19 mouse cellular contexts compared by ENCODE assay signal in genomic region chr17:94673515-94674317, GRCm38 (mm10).
A peak's percentile ranks its signal among the peaks of the same experiment; 100 is the strongest.
DNase-seq lines count a peak whose midpoint lies in the region; ATAC-seq lines count a peak whose summit lies in the region.
"Had no signal": no experiment of that assay in that cellular context is flagged by ENCODE, and none has a peak within 500 bp of the region (broad histone marks: within the 10 kb centered on the region; RNA-seq: fewer than 3 reads in every experiment).

No protein-coding gene starts in this region.

- ATAC-seq in neural tube, embryonic 12.5 days (ENCODE audit: low FRiP score, low read depth) = 0 out of 2 replicates have a peak, but pooled peaks have one; percentile 66
- ATAC-seq in hindbrain, embryonic 14.5 days (ENCODE audit: low FRiP score) = peak; percentile 91
- peak; percentile 84 for ATAC-seq in midbrain, embryonic 13.5 days
- ATAC-seq in neural tube, embryonic 15.5 days (ENCODE audit: low FRiP score) = peak; percentile 92
- ATAC-seq: liver, embryonic 12.5 days had no signal

- WGBS in neural tube, embryonic 12.5 days = 86% methylated on average over 6 of the region's 6 CpGs
- 83% methylated on average over 6 of the region's 6 CpGs for WGBS in hindbrain, embryonic 14.5 days
- WGBS in midbrain, embryonic 13.5 days = 89% methylated on average over 6 of the region's 6 CpGs
- 71% methylated on average over 6 of the region's 6 CpGs for WGBS in neural tube, embryonic 15.5 days

- no peak overlapping the region for H3K27ac ChIP-seq in neural tube, embryonic 12.5 days
- H3K27ac ChIP-seq in hindbrain, embryonic 14.5 days = 0 out of 2 replicates have a peak overlapping the region, but pooled peaks have one; percentile 43
- H3K27ac ChIP-seq in midbrain, embryonic 13.5 days = no peak overlapping the region
- 0 out of 2 replicates have a peak overlapping the region, but pooled peaks have one; percentile 30 for H3K27ac ChIP-seq in neural tube, embryonic 15.5 days (replicated peaks)
- H3K27ac ChIP-seq: heart, embryonic 10.5 days; kidney, postnatal 0 days; limb, embryonic 12.5 days; liver, embryonic 12.5 days had no signal

- DNase-seq in neural tube, embryonic 10.5 days (ENCODE audit: extremely low spot score, low spot score) = no peak
- DNase-seq in hindbrain, embryonic 14.5 days (ENCODE audit: low spot score) = peak; percentile 26
- no peak for DNase-seq in testis, postnatal 10 days (ENCODE audit: low spot score)
- no peak for DNase-seq in right cerebral cortex, postnatal 36 days (ENCODE audit: low spot score in 2 of 2)
- DNase-seq in adrenal gland, postnatal 10 days = no peak
- DNase-seq: adrenal gland, adult 2 months; cerebellum, adult 11 months; cerebellum, postnatal 10 days; kidney, adult 18-20 months; lung, adult 2 months; thymus, postnatal 36 days had no signal

- no peaks in the 10 kb centered on the region for H3K9me3 ChIP-seq in neural tube, embryonic 12.5 days
- H3K9me3 ChIP-seq in hindbrain, embryonic 14.5 days (ENCODE audit: control insufficient read depth, low read length) = no peaks in the 10 kb centered on the region
- no peaks in the 10 kb centered on the region for H3K9me3 ChIP-seq in midbrain, embryonic 13.5 days
- no peaks in the 10 kb centered on the region for H3K9me3 ChIP-seq in neural tube, embryonic 15.5 days (replicated peaks)
- H3K9me3 ChIP-seq: heart, embryonic 10.5 days; limb, embryonic 12.5 days; liver, embryonic 12.5 days; megakaryocyte, embryonic 14.5 days had no signal

- no peak overlapping the region for H3K4me2 ChIP-seq in neural tube, embryonic 12.5 days (replicated peaks)
- no peak overlapping the region for H3K4me2 ChIP-seq in hindbrain, embryonic 14.5 days (replicated peaks)
- no peak overlapping the region for H3K4me2 ChIP-seq in midbrain, embryonic 13.5 days (replicated peaks)
- H3K4me2 ChIP-seq in neural tube, embryonic 15.5 days = no peak overlapping the region
- H3K4me2 ChIP-seq: limb, embryonic 12.5 days; liver, embryonic 12.5 days had no signal

- H3K4me1 ChIP-seq in neural tube, embryonic 12.5 days = no peaks in the 10 kb centered on the region
- H3K4me1 ChIP-seq in hindbrain, embryonic 14.5 days (replicated peaks; ENCODE audit: control insufficient read depth, insufficient read depth, low read length) = no peaks in the 10 kb centered on the region
- H3K4me1 ChIP-seq in midbrain, embryonic 13.5 days (replicated peaks) = no peaks in the 10 kb centered on the region
- 0 out of 2 replicates have a peak, but pooled peaks cover 5% of the 10 kb centered on the region for H3K4me1 ChIP-seq in neural tube, embryonic 15.5 days
- H3K4me1 ChIP-seq: heart, embryonic 10.5 days; limb, embryonic 12.5 days; liver, embryonic 12.5 days; megakaryocyte, embryonic 14.5 days had no signal

- no peak overlapping the region for H3K4me3 ChIP-seq in neural tube, embryonic 12.5 days
- no peak overlapping the region for H3K4me3 ChIP-seq in hindbrain, embryonic 14.5 days (replicated peaks; ENCODE audit: low read length)
- no peak overlapping the region for H3K4me3 ChIP-seq in midbrain, embryonic 13.5 days (replicated peaks)
- no peak overlapping the region for H3K4me3 ChIP-seq in neural tube, embryonic 15.5 days (replicated peaks)
- H3K4me3 ChIP-seq: heart, embryonic 10.5 days; limb, embryonic 12.5 days; liver, embryonic 12.5 days; megakaryocyte, embryonic 14.5 days had no signal

- H3K9ac ChIP-seq in neural tube, embryonic 12.5 days = no peak overlapping the region
- no peak overlapping the region for H3K9ac ChIP-seq in hindbrain, embryonic 14.5 days
- no peak overlapping the region for H3K9ac ChIP-seq in midbrain, embryonic 13.5 days (replicated peaks)
- no peak overlapping the region for H3K9ac ChIP-seq in neural tube, embryonic 15.5 days (replicated peaks)
- H3K9ac ChIP-seq: limb, embryonic 12.5 days; liver, embryonic 12.5 days had no signal

- no peaks in the 10 kb centered on the region for H3K36me3 ChIP-seq in neural tube, embryonic 12.5 days
- H3K36me3 ChIP-seq in hindbrain, embryonic 14.5 days (replicated peaks; ENCODE audit: control insufficient read depth, insufficient read depth) = no peaks in the 10 kb centered on the region
- no peaks in the 10 kb centered on the region for H3K36me3 ChIP-seq in midbrain, embryonic 13.5 days
- no peaks in the 10 kb centered on the region for H3K36me3 ChIP-seq in neural tube, embryonic 15.5 days
- H3K36me3 ChIP-seq: heart, embryonic 10.5 days; limb, embryonic 12.5 days; liver, embryonic 12.5 days had no signal

- H3K27me3 ChIP-seq in neural tube, embryonic 12.5 days (replicated peaks) = no peaks in the 10 kb centered on the region
- no peaks in the 10 kb centered on the region for H3K27me3 ChIP-seq in hindbrain, embryonic 14.5 days (ENCODE audit: control insufficient read depth, insufficient read depth, low read length)
- H3K27me3 ChIP-seq in midbrain, embryonic 13.5 days = no peaks in the 10 kb centered on the region
- H3K27me3 ChIP-seq in neural tube, embryonic 15.5 days (replicated peaks) = no peaks in the 10 kb centered on the region
- H3K27me3 ChIP-seq: limb, embryonic 12.5 days; liver, embryonic 12.5 days; megakaryocyte, embryonic 14.5 days had no signal

Comparison
In these comparisons a context has a peak if more than half of its experiments do, and no peak if none do; other contexts are left out.
1. H3K27ac ChIP-seq: peak in hindbrain, embryonic 14.5 days (single experiment) and neural tube, embryonic 15.5 days (single experiment); none in neural tube, embryonic 12.5 days (single experiment) and midbrain, embryonic 13.5 days (single experiment).
2. Peak in every context shown above with its lines, with median percentiles within 50 percentile points of each other: ATAC-seq.